Mouse (Mus musculus) left cerebral cortex, postnatal 14 days (tissue): ENCODE data around the gene Olfr913. TPM values are rescaled to one million over a fixed set of nuclear protein-coding genes. Genes with fewer than 3 reads are reported as not detected.

Experiments
- DNase-seq, 2 experiments: peaks; one replicate each; pipeline ENCODE4 v3.0.0; 2021 to 2022; ENCODE audit warnings: low spot score in 2 of 2, mixed read lengths in 1 of 2
- intact Hi-C: fragments of 180-260 bp; cut with DNase I; formaldehyde crosslinking; loops from one replicate; pipeline ENCODE4 v1.15.1; 2025
- long read RNA-seq, 2 experiments: library from polyadenylated mRNA; stranded (forward); transcript quantifications; one replicate each; pipeline ENCODE4 v2.0.0; 2021
- total RNA-seq, 2 experiments: library from RNA; stranded (reverse); gene quantifications; 2 replicates each; pipeline ENCODE4 v1.2.3; 2021

The Olfr913 gene
- total RNA-seq = not detected
- long read RNA-seq, experiment 1 = 0 reads
- long read RNA-seq, experiment 2 = 0 reads

DNA sequence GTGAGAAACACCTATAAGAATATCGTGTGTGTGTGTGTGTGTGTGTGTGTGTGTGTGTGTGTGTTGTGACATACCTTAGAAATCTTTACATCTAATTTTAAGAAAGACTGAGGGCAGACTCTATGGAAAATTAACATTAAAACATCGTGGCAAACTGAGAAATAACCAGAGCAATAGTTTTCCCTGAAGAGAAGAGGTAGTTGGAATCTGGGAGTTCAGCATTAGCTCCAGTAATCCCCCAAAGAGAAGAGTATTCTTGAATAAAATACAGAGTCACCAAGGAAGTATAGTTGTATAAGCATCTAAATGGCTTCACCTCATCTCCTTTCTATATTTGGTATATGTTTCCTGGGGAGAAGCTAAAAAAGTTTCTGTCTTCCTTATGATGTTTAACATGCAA, at the start of gene Olfr913:
Gene Olfr913, plus strand, starts transcription at position 301 of the 400 bp plus-strand sequence.
- DNase-seq = no peak
- intact Hi-C loops = no loop called here

DNA sequence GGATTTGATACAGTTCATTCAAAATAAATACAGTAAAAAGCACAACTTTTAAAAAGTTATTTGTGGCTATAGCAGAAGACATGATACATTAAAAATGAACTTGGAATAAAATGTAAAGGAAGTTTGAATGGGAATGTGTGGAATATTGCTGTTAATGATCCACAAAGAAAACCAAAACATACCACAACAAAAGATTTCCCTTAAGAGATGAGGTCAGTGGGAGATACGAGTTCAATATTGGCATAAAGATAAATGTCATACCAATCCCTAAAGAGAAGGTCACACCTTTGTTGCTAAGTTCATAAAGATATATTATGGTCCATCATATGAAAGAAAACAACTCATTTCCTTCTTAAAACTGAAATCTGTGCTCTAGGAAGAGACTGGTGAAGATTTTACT, 12.7 kb upstream of the Olfr913 start, which contains the start of gene Olfr912:
Gene Olfr912, plus strand, starts transcription at position 301 of the 400 bp plus-strand sequence.
- intact Hi-C loops = no loop called here

DNA sequence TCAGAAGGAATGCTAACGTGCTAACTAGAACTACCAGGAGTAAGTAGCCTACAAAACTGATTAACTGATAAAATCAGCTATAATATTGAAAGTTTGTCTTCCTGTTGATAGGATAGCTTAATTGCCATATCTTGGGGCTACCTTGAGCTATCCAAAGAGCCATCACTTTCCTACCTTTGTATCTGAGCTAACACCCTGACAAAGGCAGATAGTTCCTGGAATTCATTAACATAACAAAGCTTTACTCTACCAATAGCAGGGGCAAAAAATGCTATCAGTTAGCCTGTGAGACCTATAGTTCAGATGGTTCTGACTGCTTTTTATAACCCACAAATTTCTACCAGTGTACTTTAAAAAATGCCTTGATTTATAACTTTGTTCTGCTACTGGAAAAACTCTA, 1.5 kb upstream of the Olfr913 start:
- intact Hi-C loops = no loop called here
- DNase-seq = no peak

More for the DNA sequence above, 12.7 kb upstream of the Olfr913 start, which contains the start of gene Olfr912:
- DNase-seq = no peak

DNA sequence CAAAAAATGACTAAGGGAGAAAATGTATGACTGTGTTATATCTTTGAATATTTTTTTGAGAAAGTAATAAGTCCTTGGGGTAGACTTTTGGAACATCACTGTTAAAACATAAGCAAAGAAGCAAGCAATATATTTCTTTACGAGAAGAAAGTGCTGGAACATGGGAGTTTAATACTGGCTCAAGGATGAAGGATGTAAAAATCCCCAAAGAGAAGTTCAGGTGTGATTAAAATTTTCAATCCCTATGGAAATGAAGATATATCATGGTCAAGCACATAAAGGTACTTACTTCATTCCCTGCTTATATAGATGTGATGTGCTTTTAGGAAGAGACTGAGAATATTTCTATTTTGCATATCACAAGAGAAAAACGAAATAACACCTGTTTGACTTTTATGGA, 12.2 kb downstream of the Olfr913 start, which contains the start of gene Olfr914:
Gene Olfr914, plus strand, starts transcription at position 301 of the 400 bp plus-strand sequence.
- intact Hi-C loops = no loop called here
- DNase-seq = no peak

DNA sequence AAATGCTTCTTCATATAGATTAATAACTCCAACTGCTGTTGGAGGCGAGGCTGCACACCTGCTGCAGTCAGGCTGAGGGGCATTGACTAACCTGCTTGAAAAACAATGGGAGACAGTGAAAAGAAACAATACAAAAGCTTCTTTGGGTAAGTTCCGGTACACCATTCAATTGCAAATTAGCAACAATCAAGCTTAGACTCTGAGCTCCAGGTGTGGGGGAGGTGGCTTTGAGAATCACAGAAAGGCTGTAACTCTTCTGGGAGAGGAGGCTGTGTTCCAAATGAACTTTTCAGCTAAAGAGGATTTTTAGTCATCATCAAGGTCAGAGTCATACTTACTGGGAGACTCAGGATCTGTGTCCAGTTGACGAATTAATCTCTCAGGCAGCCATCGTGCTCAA, 39.8 kb downstream of the Olfr913 start:
- DNase-seq = no peak
- intact Hi-C loops = no loop called here

Other genes with a start within 250 kb of the Olfr913 start
- gene Olfr898, start 244.3 kb upstream of the Olfr913 start, total RNA-seq = not detected
- gene Olfr250, start 225.9 kb upstream of the Olfr913 start, total RNA-seq = not detected
- gene Olfr251, start 215.7 kb upstream of the Olfr913 start, total RNA-seq = not detected
- gene Olfr147, start 191.1 kb upstream of the Olfr913 start, total RNA-seq = not detected
- gene Olfr901, start 163.3 kb upstream of the Olfr913 start, total RNA-seq = not detected
- gene Olfr902, start 145.1 kb upstream of the Olfr913 start, total RNA-seq = not detected
- not detected for gene Olfr904, start 129.6 kb upstream of the Olfr913 start, total RNA-seq
- not detected for gene Olfr905, start 121.7 kb upstream of the Olfr913 start, total RNA-seq
- not detected for gene Olfr906, start 105.7 kb upstream of the Olfr913 start, total RNA-seq
- gene Olfr907, start 97.0 kb upstream of the Olfr913 start, total RNA-seq = not detected
- gene Olfr911-ps1, start 71.2 kb upstream of the Olfr913 start, total RNA-seq = not detected
- not detected for gene Olfr910, start 54.9 kb upstream of the Olfr913 start, total RNA-seq
- gene Olfr912, start 12.6 kb upstream of the Olfr913 start, total RNA-seq = not detected
- gene Olfr914, start 12.3 kb downstream of the Olfr913 start, total RNA-seq = not detected
- not detected for gene Olfr916, start 67.1 kb downstream of the Olfr913 start, total RNA-seq
- gene Olfr917, start 73.1 kb downstream of the Olfr913 start, total RNA-seq = not detected
- gene Olfr918, start 81.8 kb downstream of the Olfr913 start, total RNA-seq = not detected
- gene Olfr919, start 110.9 kb downstream of the Olfr913 start, total RNA-seq = not detected
- gene Vwa5a, start 125.5 kb downstream of the Olfr913 start, total RNA-seq = 1 to 10 TPM; 6.5 to 8.3 TPM
- under 1 TPM in 1 of 2 experiments, not detected in 1; 0.09 TPM for gene Olfr920, start 159.5 kb downstream of the Olfr913 start, total RNA-seq
- gene Olfr921, start 180.3 kb downstream of the Olfr913 start, total RNA-seq = not detected
- not detected for gene Olfr922, start 221.9 kb downstream of the Olfr913 start, total RNA-seq
- not detected for gene Olfr923, start 233.8 kb downstream of the Olfr913 start, total RNA-seq